Mouse (Mus musculus) intestine, postnatal 0 days (tissue): Measurements from ENCODE around the gene Asap3. TPM values are rescaled to one million over a fixed set of nuclear protein-coding genes. Genes with fewer than 3 reads are reported as not detected.

ENCODE experiments used
- ATAC-seq: fragments of 200-750 bp; cut with Nextera tagmentation; 2 replicates; pipeline ENCODE4 v1.8.0; 2017; ENCODE audit warnings: mild to moderate bottlenecking, moderate TSS enrichment, moderate library complexity
- H3K27ac ChIP-seq: fragments of 300-500 bp; sonication (generic); 2 replicates; pipeline ENCODE4 v1.5.1; 2014; ENCODE audit warnings: mild to moderate bottlenecking, low read depth, low read length, moderate library complexity
- H3K27me3 ChIP-seq: fragments of 300-500 bp; sonication (generic); replicated peaks from 2 replicates; pipeline ENCODE4 v1.6.1; 2014; ENCODE audit warnings: low read length, mixed read lengths; ENCODE audit not compliant: control insufficient read depth, insufficient read depth
- H3K36me3 ChIP-seq: fragments of 300-500 bp; sonication (generic); 2 replicates; pipeline ENCODE4 v1.6.1; 2014; ENCODE audit warnings: mild to moderate bottlenecking, moderate library complexity; ENCODE audit not compliant: control insufficient read depth, insufficient read depth
- H3K4me1 ChIP-seq: fragments of 300-500 bp; sonication (generic); replicated peaks from 2 replicates; pipeline ENCODE4 v1.6.1; 2014; ENCODE audit warnings: antibody characterized with exemption, low read length, mixed read lengths; ENCODE audit not compliant: control insufficient read depth, insufficient read depth
- H3K4me2 ChIP-seq: fragments of 300-500 bp; sonication (generic); replicated peaks from 2 replicates; pipeline ENCODE4 v1.6.1; 2014; ENCODE audit warnings: low read depth, mild to moderate bottlenecking, moderate library complexity
- H3K4me3 ChIP-seq: fragments of 300-500 bp; sonication (generic); 2 replicates; pipeline ENCODE4 v1.5.1; 2014; ENCODE audit warnings: low read depth, low read length
- H3K9ac ChIP-seq: fragments of 300-500 bp; sonication (generic); 2 replicates; pipeline ENCODE4 v1.6.1; 2014; ENCODE audit warnings: mild to moderate bottlenecking, low read depth, low read length
- H3K9me3 ChIP-seq: fragments of 300-500 bp; sonication (generic); 2 replicates; pipeline ENCODE4 v1.6.1; 2016; ENCODE audit warnings: mixed run types; ENCODE audit not compliant: control insufficient read depth
- CTCF ChIP-seq: sonication (generic); IDR thresholded peaks from 2 replicates; pipeline ENCODE4 v1.5.1; 2016; ENCODE audit warnings: low read depth, mild to moderate bottlenecking, control low read depth, antibody characterized with exemption, moderate library complexity
- WGBS: fragments of 180-500 bp; shearing (Covaris S2); extraction: QIAGEN DNeasy Blood & Tissue Kit; methylation state at CpG from one replicate; pipeline ENCODE4 v1.1.7; 2014; 5-methylcytosine and 5-hydroxymethylcytosine counted together
- polyA plus RNA-seq: library from polyadenylated mRNA; unstranded; fragments of >200 nt; fragmentation: Nextera tagmentation; extraction: Ambion mirVana; gene quantifications from 2 replicates; pipeline ENCODE4 v1.2.1, GENCODE M21; 2015

Gene Asap3
- polyA plus RNA-seq, 1 experiment from 2014 or later: 0.95 TPM

- H3K4me3 ChIP-seq: no peak overlapping the region
- H3K4me2 ChIP-seq: no peak overlapping the region
- no peak for TF ChIP-seq CTCF
- no peak overlapping the region for H3K9ac ChIP-seq
- H3K36me3 ChIP-seq: peaks cover 9% of the 10 kb centered on the region; the same call in 1 of the 2 replicates
- no peaks in the 10 kb centered on the region for H3K4me1 ChIP-seq
- H3K27me3 ChIP-seq: no peaks in the 10 kb centered on the region
- ATAC-seq: no peak
- WGBS: 61% methylated on average over 10 of the region's 10 CpGs
- no peaks in the 10 kb centered on the region for H3K9me3 ChIP-seq
- H3K27ac ChIP-seq: no peak overlapping the region
Measured at GRCm38 (mm10) chr4:136196201-136196600, 10.0 kb upstream of the Asap3 start.

GRCm38 (mm10) chr4:136198846-136199245 is 7.3 kb upstream of the Asap3 start:
- WGBS: 57% methylated on average over 7 of the region's 7 CpGs
- Histone ChIP-seq H3K4me3 (no peak overlapping the region), H3K27me3 (no peaks in the 10 kb centered on the region), H3K27ac (no peak overlapping the region), H3K4me1 (no peaks in the 10 kb centered on the region), H3K4me2 (no peak overlapping the region), H3K9me3 (no peaks in the 10 kb centered on the region), H3K9ac (no peak overlapping the region), H3K36me3 (no peaks in the 10 kb centered on the region)
- TF ChIP-seq CTCF: no peak
- peak; percentile 38; the same call in 1 of the 2 replicates for ATAC-seq

GRCm38 (mm10) chr4:136199562-136200292 is 6.4 kb upstream of the Asap3 start:
- Histone ChIP-seq H3K27ac (no peak overlapping the region), H3K4me3 (no peak overlapping the region), H3K4me1 (no peaks in the 10 kb centered on the region), H3K27me3 (no peaks in the 10 kb centered on the region), H3K9me3 (no peaks in the 10 kb centered on the region), H3K36me3 (no peaks in the 10 kb centered on the region), H3K9ac (no peak overlapping the region), H3K4me2 (no peak overlapping the region)
- no peak for ATAC-seq
- TF ChIP-seq CTCF: peak; percentile 94
- 30% methylated on average over 9 of the region's 9 CpGs for WGBS

- H3K9me3 ChIP-seq: no peaks in the 10 kb centered on the region
- WGBS: 10% methylated on average over 9 of the region's 9 CpGs
- H3K27ac ChIP-seq: no peak overlapping the region
- H3K4me2 ChIP-seq: no peak overlapping the region
- H3K9ac ChIP-seq: no peak overlapping the region
- no peaks in the 10 kb centered on the region for H3K27me3 ChIP-seq
- H3K36me3 ChIP-seq: no peaks in the 10 kb centered on the region
- peak; percentile 93 for TF ChIP-seq CTCF
- ATAC-seq: no peak
- H3K4me3 ChIP-seq: no peak overlapping the region
- peaks cover 6% of the 10 kb centered on the region; the same call in 1 of the 2 replicates for H3K4me1 ChIP-seq
Measured at GRCm38 (mm10) chr4:136202509-136202908, 3.7 kb upstream of the Asap3 start.

- no peak overlapping the region for H3K27ac ChIP-seq
- no peak overlapping the region for H3K4me3 ChIP-seq
- H3K9ac ChIP-seq: no peak overlapping the region
- 62% methylated on average over 2 of the region's 2 CpGs for WGBS
- TF ChIP-seq CTCF: no peak
- no peak overlapping the region for H3K4me2 ChIP-seq
- H3K4me1 ChIP-seq: peaks cover 6% of the 10 kb centered on the region; the same call in 1 of the 2 replicates
- no peak for ATAC-seq
- H3K9me3 ChIP-seq: no peaks in the 10 kb centered on the region
- no peaks in the 10 kb centered on the region for H3K36me3 ChIP-seq
- no peaks in the 10 kb centered on the region for H3K27me3 ChIP-seq
Measured at GRCm38 (mm10) chr4:136204775-136205174, 1.4 kb upstream of the Asap3 start.

GRCm38 (mm10) chr4:136206943-136207342 is 778 bp downstream of the Asap3 start:
- no peak for TF ChIP-seq CTCF
- 0 out of 2 replicates have a peak overlapping the region, but pooled peaks have one; percentile 41 for H3K9ac ChIP-seq
- H3K4me2 ChIP-seq: peak overlapping the region; percentile 83
- 13% methylated on average over 6 of the region's 6 CpGs for WGBS
- no peaks in the 10 kb centered on the region for H3K27me3 ChIP-seq
- no peaks in the 10 kb centered on the region for H3K36me3 ChIP-seq
- ATAC-seq: no peak
- H3K4me1 ChIP-seq: peaks cover 6% of the 10 kb centered on the region; the same call in 1 of the 2 replicates
- H3K27ac ChIP-seq: no peak overlapping the region
- H3K9me3 ChIP-seq: no peaks in the 10 kb centered on the region
- H3K4me3 ChIP-seq: peak overlapping the region; percentile 51
